Mouse (Mus musculus): ENCODE data around the gene Obp2a. TPM values are rescaled to one million over a fixed set of nuclear protein-coding genes. Genes with fewer than 3 reads are reported as not detected.
"Not testable (repeated sequence)": the region's sequence is repeated elsewhere in the genome, so short reads cannot be mapped to it uniquely, and the experiment has no call there.

Obp2a gene
- total RNA-seq (2017): not detected in 2 replicates

- not testable (repeated sequence) for ATAC-seq (replicated peaks; ENCODE audit: low read depth, poor library complexity, severe bottlenecking)
These were observed at the start of gene Obp2a for GRCm38 (mm10) chr2:25699743-25700142. Gene Obp2a, plus strand, starts transcription at chr2:25700043.

- ATAC-seq (replicated peaks; ENCODE audit: low read depth, poor library complexity, severe bottlenecking): no peak
These were observed 46.9 kb upstream of the Obp2a start, which contains the start of gene Lcn8 for GRCm38 (mm10) chr2:25652902-25653301. Gene Lcn8, plus strand, starts transcription at chr2:25653120.

GRCm38 (mm10) chr2:25654502-25654901 lies 45.3 kb upstream of the Obp2a start:
- no peak for ATAC-seq (replicated peaks; ENCODE audit: low read depth, poor library complexity, severe bottlenecking)

- ATAC-seq (replicated peaks; ENCODE audit: low read depth, poor library complexity, severe bottlenecking): no peak
These were observed 43.2 kb upstream of the Obp2a start for GRCm38 (mm10) chr2:25656691-25657090.

- ATAC-seq (replicated peaks; ENCODE audit: low read depth, poor library complexity, severe bottlenecking): no peak
These were observed 42.6 kb upstream of the Obp2a start for GRCm38 (mm10) chr2:25657246-25657645.

GRCm38 (mm10) chr2:25657652-25658051 lies 42.2 kb upstream of the Obp2a start, which contains the start of gene Lcn5:
Gene Lcn5, plus strand, starts transcription at chr2:25657952.
- no peak for ATAC-seq (replicated peaks; ENCODE audit: low read depth, poor library complexity, severe bottlenecking)

GRCm38 (mm10) chr2:25660279-25660678 lies 39.6 kb upstream of the Obp2a start:
- ATAC-seq (replicated peaks; ENCODE audit: low read depth, poor library complexity, severe bottlenecking): no peak

GRCm38 (mm10) chr2:25661245-25661970 lies 38.4 kb upstream of the Obp2a start:
- no peak for ATAC-seq (replicated peaks; ENCODE audit: low read depth, poor library complexity, severe bottlenecking)

- peak; percentile 63 for ATAC-seq (replicated peaks; ENCODE audit: low read depth, poor library complexity, severe bottlenecking)
These were observed 36.3 kb upstream of the Obp2a start for GRCm38 (mm10) chr2:25663511-25663910.

- ATAC-seq (replicated peaks; ENCODE audit: low read depth, poor library complexity, severe bottlenecking): no peak
These were observed 35.7 kb upstream of the Obp2a start for GRCm38 (mm10) chr2:25664125-25664524.

- no peak for ATAC-seq (replicated peaks; ENCODE audit: low read depth, poor library complexity, severe bottlenecking)
These were observed 33.3 kb upstream of the Obp2a start for GRCm38 (mm10) chr2:25666516-25666915.

GRCm38 (mm10) chr2:25676486-25676885 lies 23.4 kb upstream of the Obp2a start, which contains the start of gene Lcn6:
Gene Lcn6, plus strand, starts transcription at chr2:25676786.
- ATAC-seq (replicated peaks; ENCODE audit: low read depth, poor library complexity, severe bottlenecking): no peak

- no peak for ATAC-seq (replicated peaks; ENCODE audit: low read depth, poor library complexity, severe bottlenecking)
These were observed 20.3 kb upstream of the Obp2a start for GRCm38 (mm10) chr2:25679559-25679958.

- ATAC-seq (replicated peaks; ENCODE audit: low read depth, poor library complexity, severe bottlenecking): no peak
These were observed 17.4 kb upstream of the Obp2a start, which contains the start of gene Lcn10 for GRCm38 (mm10) chr2:25682426-25682825. Gene Lcn10, plus strand, starts transcription at chr2:25682726.

- ATAC-seq (replicated peaks; ENCODE audit: low read depth, poor library complexity, severe bottlenecking): no peak
These were observed 12.9 kb upstream of the Obp2a start for GRCm38 (mm10) chr2:25686941-25687340.

GRCm38 (mm10) chr2:25694605-25695004 lies 5.2 kb upstream of the Obp2a start:
- ATAC-seq (replicated peaks; ENCODE audit: low read depth, poor library complexity, severe bottlenecking): peak; percentile 82

GRCm38 (mm10) chr2:25696951-25697350 lies 2.9 kb upstream of the Obp2a start:
- ATAC-seq (replicated peaks; ENCODE audit: low read depth, poor library complexity, severe bottlenecking): no peak

GRCm38 (mm10) chr2:25698696-25699095 lies 1.1 kb upstream of the Obp2a start:
- no peak for ATAC-seq (replicated peaks; ENCODE audit: low read depth, poor library complexity, severe bottlenecking)

GRCm38 (mm10) chr2:25701001-25701400 lies 1.2 kb downstream of the Obp2a start:
- no peak for ATAC-seq (replicated peaks; ENCODE audit: low read depth, poor library complexity, severe bottlenecking)

GRCm38 (mm10) chr2:25703706-25704105 lies 3.9 kb downstream of the Obp2a start:
- no peak for ATAC-seq (replicated peaks; ENCODE audit: low read depth, poor library complexity, severe bottlenecking)

GRCm38 (mm10) chr2:25706643-25707481 lies 7.0 kb downstream of the Obp2a start, which contains the start of gene Bmyc:
Gene Bmyc, plus strand, starts transcription at chr2:25706739.
- ATAC-seq (replicated peaks; ENCODE audit: low read depth, poor library complexity, severe bottlenecking): peak; percentile 88

Measured in common myeloid progenitor, adult 5-6 weeks (primary cell).